Mouse (Mus musculus) cerebellum, adult (tissue): ENCODE data around the gene Ankmy1.

Experiments used
- ATAC-seq: cut with Nextera tagmentation; 2 replicates; pipeline ENCODE4 v1.9.2; 2017; ENCODE audit warnings: mild to moderate bottlenecking, moderate library complexity, mixed read lengths; ENCODE audit not compliant: insufficient number of reproducible peaks, low FRiP score, low TSS enrichment

The Ankmy1 gene

GRCm38 (mm10) chr1:92877431-92877978, 25.2 kb downstream of the Ankmy1 start:
- ATAC-seq, result no peak

- ATAC-seq, result no peak
These were observed 27.2 kb downstream of the Ankmy1 start for GRCm38 (mm10) chr1:92875360-92876111.

- ATAC-seq, result no peak
These were observed 28.7 kb downstream of the Ankmy1 start for GRCm38 (mm10) chr1:92874011-92874410.

- no peak for ATAC-seq
These were observed 30.0 kb downstream of the Ankmy1 start for GRCm38 (mm10) chr1:92872666-92873065.

- no peak for ATAC-seq
These were observed 32.7 kb downstream of the Ankmy1 start for GRCm38 (mm10) chr1:92869985-92870384.

- no peak for ATAC-seq
These were observed 36.5 kb downstream of the Ankmy1 start for GRCm38 (mm10) chr1:92866170-92866569.

GRCm38 (mm10) chr1:92863268-92863667, 39.4 kb downstream of the Ankmy1 start:
- no peak for ATAC-seq

GRCm38 (mm10) chr1:92861503-92861902, 41.2 kb downstream of the Ankmy1 start:
- ATAC-seq, result no peak

- ATAC-seq, result no peak
These were observed 50.3 kb downstream of the Ankmy1 start for GRCm38 (mm10) chr1:92852450-92852849.

GRCm38 (mm10) chr1:92849938-92850574, 52.6 kb downstream of the Ankmy1 start:
- ATAC-seq, result no peak

- ATAC-seq, result no peak
These were observed 53.2 kb downstream of the Ankmy1 start for GRCm38 (mm10) chr1:92849491-92849890.

- ATAC-seq, result no peak
These were observed 54.5 kb downstream of the Ankmy1 start for GRCm38 (mm10) chr1:92847873-92848839.

GRCm38 (mm10) chr1:92845889-92846288, 56.8 kb downstream of the Ankmy1 start:
- no peak for ATAC-seq

GRCm38 (mm10) chr1:92841427-92841826, 61.3 kb downstream of the Ankmy1 start:
- no peak for ATAC-seq

- ATAC-seq, result no peak
These were observed 62.3 kb downstream of the Ankmy1 start for GRCm38 (mm10) chr1:92840231-92840890.

- ATAC-seq, result no peak
These were observed 63.5 kb downstream of the Ankmy1 start for GRCm38 (mm10) chr1:92839211-92839610.

- peak; percentile 22; the same call in 1 of the 2 replicates for ATAC-seq
These were observed 64.5 kb downstream of the Ankmy1 start for GRCm38 (mm10) chr1:92837931-92838833.

- ATAC-seq, result no peak
These were observed 68.6 kb downstream of the Ankmy1 start for GRCm38 (mm10) chr1:92833987-92834706.
